Mouse (Mus musculus) large intestine, adult 2 months (tissue): Measurements from ENCODE around the gene Fgfr2. TPM values are rescaled to one million over a fixed set of nuclear protein-coding genes. Genes with fewer than 3 reads are reported as not detected.

ENCODE experiments used
- DNase-seq: peaks from one replicate; pipeline ENCODE4 v3.0.0-alpha.2; 2012; ENCODE audit warnings: low read depth, low spot score
- WGBS: fragments of 180-500 bp; shearing (Covaris S2); methylation state at CpG from one replicate; pipeline ENCODE4 v1.1.7; 2018; 5-methylcytosine and 5-hydroxymethylcytosine counted together
- polyA plus RNA-seq: library from polyadenylated mRNA; depleted of rRNA; stranded (reverse); fragments of >200 nt; gene quantifications from 2 replicates; pipeline ENCODE4 v1.2.3, GENCODE M21; 2012

The Fgfr2 gene
- polyA plus RNA-seq, 1 experiment: 35.0 TPM

DNA sequence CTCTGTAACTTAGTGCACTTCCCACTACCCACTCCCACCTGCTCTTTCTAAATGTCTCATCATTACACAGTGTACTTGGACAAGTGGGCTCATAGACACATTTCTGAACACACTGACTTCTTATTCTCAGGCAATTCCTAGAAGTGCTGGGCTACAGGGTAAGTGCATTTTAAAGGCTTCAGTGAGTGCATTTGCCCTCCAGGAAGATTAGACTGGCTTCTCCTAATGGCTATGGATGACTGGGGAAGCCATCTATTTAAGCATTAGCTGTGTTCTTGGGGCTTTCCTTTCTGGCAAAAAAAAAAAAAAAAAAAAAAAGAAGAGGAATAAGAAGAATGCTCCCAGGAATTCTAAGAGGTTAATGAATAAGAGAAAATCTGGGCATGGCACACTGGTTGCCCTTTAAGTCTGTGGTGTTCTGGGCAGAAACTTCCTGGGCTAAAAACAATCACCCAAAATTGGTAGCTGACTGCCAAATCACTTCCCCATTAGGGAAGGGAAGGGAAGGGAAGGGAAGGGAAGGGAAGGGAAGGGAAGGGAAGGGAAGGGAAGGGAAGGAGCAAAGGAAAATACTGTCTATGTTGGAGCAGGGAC is 729.5 kb downstream of the Fgfr2 start:
- DNase-seq: no peak

DNA sequence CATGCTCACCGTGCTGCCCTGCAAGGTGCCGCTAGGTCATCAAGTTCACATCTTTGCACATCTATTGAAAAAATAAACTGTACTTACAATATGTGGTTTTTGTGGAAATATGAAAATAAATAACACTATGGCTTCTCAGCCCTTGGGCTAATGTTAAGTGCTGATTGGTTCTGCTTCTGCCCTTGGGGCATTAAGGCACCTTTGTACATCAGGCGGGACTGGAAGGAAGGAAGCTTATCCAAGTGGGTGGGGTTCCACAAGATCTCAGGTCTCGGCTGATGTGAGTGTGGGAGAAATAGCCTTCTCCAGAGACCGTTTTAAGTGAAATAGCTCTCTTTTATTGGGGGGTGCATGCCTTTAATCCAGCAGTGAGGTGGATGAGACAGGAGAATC is 730.1 kb downstream of the Fgfr2 start:
- 60% methylated on average over 5 of the region's 5 CpGs for WGBS
- no peak for DNase-seq

- no peak for DNase-seq
- WGBS: 71% methylated on average over 13 of the region's 13 CpGs
These were observed 730.7 kb downstream of the Fgfr2 start for GRCm38 (mm10) chr7:132392233-132393013.

GRCm38 (mm10) chr7:132389473-132389872 is 733.7 kb downstream of the Fgfr2 start:
- no peak for DNase-seq
- 80% methylated on average over 7 of the region's 7 CpGs for WGBS

DNA sequence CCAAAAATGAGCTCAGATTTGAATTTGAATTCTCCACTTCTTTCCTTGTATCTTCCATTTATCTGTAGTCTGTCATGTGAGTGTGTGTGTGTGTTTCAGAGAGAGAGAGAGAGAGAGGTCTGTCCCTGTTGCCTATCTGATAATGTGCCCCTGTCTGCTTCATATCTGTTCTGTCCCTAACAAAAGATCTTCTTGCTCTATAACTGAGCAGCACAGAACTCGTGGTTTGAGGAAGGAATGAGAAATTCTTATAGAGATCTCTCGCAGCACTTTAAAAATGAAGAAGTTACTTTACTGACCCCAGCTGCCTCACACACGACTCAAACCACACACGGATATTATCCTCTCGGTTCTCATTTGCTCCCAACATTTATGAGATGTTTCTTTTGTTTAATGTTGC is 735.6 kb downstream of the Fgfr2 start:
- 63% methylated on average over 5 of the region's 5 CpGs for WGBS
- no peak for DNase-seq

DNA sequence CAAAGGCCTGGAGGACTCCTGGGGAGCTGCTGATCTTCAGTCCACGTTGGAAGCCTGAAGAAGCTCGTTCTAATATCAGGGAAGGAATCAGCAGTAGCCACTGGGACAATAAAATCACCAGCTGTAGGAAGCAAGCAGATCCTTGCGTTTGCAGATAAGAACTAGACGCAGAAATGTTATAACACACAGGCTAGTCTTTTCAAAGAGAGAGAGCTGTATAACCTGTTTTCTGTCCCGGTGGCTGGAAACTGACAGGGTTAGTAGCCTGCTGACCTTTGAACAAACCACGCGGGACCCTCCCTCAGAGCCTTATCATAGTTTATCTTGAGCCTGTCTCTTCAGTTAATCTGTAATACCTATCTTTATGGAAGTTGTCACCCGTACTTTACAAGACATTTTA is 736.8 kb downstream of the Fgfr2 start:
- no peak for DNase-seq
- 22% methylated on average over 8 of the region's 8 CpGs for WGBS

GRCm38 (mm10) chr7:132385456-132386130 is 737.6 kb downstream of the Fgfr2 start:
- WGBS: 61% methylated on average over 7 of the region's 7 CpGs

DNA sequence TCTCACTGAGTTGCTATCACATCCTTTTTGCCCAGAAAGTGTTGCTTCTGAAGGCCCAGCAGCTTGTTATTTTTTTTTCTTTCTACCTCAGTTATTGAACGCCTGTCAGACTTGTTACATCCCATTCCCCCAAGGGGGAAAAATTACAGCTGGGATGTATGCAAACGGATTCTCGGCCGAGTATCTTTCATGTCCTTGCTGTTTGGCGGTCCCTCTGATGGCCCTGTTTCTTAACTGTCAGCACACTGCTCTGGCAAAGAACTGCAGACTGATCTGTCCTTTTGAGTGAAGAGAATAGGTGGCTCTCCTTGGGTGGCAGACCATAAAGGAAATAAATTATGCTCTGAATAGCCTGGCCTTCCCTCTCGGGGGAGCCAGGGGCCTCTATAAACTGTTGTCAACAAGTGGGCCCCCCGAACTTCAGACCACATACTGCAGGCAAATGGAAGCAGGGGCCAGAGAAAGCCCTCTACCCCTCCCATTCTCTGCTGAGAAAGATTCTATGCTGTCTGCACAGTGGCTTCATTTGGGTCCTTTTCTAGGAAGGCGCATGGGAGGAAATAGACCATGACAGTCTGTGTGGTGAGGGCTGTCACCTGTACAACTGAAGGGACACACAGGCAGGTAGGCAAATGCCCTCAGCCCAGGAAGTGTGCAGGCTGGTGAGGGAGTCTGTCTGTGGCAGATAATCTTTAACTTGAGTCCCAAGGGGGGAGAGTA is 738.3 kb downstream of the Fgfr2 start:
- 77% methylated on average over 8 of the region's 8 CpGs for WGBS

More at GRCm38 (mm10) chr7:132385456-132386130, 737.6 kb downstream of the Fgfr2 start:
- DNase-seq: no peak

GRCm38 (mm10) chr7:132380634-132381336 is 742.4 kb downstream of the Fgfr2 start:
- DNase-seq: no peak
- 44% methylated on average over 1 of the region's 1 CpGs for whole genome bisulfite sequencing

More for the DNA sequence above, 738.3 kb downstream of the Fgfr2 start:
- DNase-seq: no peak

GRCm38 (mm10) chr7:132377913-132378312 is 745.2 kb downstream of the Fgfr2 start:
- DNase-seq: no peak
- WGBS: 57% methylated on average over 6 of the region's 6 CpGs

DNA sequence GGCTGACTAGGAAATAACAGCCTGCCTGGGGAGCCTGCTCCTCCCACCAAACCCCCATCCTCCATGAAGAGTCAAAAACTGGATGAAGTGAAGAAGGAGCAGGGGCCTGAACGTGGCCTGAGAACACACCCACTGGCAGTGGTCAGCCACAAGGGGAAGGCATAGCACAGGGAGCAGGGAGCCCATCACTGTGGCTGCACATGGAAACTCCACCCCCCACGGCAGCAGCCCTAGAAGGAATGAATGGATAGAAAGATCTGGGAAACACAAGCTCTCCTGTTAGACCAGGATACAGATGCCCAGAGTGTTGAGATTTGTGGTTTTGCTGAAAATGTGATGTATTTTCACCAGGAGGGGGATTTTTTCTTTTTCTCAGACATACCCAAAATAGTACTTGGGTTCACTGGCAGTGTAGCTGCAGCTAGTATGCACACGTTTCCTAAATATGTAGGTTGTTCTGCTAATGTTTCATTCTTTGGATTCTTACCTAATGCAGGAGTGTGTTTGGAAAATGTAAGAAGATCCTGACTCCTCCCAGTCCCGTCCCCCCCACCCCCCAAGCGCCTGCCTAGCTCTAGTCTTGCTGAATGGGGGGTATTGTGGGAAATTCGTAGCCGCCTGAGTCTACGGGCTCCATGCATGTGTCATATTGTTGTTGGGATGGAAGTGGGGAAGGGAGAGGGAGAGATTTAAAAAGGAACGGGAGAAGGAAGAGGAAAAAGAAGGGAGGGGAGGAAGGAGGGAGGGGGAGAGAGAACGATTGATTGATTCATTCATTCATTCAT is 749.4 kb downstream of the Fgfr2 start:
- no peak for DNase-seq
- WGBS: 73% methylated on average over 10 of the region's 10 CpGs

GRCm38 (mm10) chr7:132372752-132373513 is 750.2 kb downstream of the Fgfr2 start:
- 57% methylated on average over 17 of the region's 17 CpGs for WGBS

GRCm38 (mm10) chr7:132371832-132372231 is 751.3 kb downstream of the Fgfr2 start:
- WGBS: 79% methylated on average over 1 of the region's 1 CpGs
- DNase-seq: no peak

More at GRCm38 (mm10) chr7:132372752-132373513, 750.2 kb downstream of the Fgfr2 start:
- DNase-seq: no peak

GRCm38 (mm10) chr7:132369784-132370183 is 753.4 kb downstream of the Fgfr2 start:
- 68% methylated on average over 2 of the region's 2 CpGs for WGBS
- no peak for DNase-seq

- 69% methylated on average over 6 of the region's 6 CpGs for WGBS
These were observed 754.3 kb downstream of the Fgfr2 start for GRCm38 (mm10) chr7:132368859-132369258.

GRCm38 (mm10) chr7:132367344-132367743 is 755.8 kb downstream of the Fgfr2 start:
- DNase-seq: no peak
- 84% methylated on average over 3 of the region's 3 CpGs for WGBS

More at GRCm38 (mm10) chr7:132368859-132369258, 754.3 kb downstream of the Fgfr2 start:
- DNase-seq: no peak

DNA sequence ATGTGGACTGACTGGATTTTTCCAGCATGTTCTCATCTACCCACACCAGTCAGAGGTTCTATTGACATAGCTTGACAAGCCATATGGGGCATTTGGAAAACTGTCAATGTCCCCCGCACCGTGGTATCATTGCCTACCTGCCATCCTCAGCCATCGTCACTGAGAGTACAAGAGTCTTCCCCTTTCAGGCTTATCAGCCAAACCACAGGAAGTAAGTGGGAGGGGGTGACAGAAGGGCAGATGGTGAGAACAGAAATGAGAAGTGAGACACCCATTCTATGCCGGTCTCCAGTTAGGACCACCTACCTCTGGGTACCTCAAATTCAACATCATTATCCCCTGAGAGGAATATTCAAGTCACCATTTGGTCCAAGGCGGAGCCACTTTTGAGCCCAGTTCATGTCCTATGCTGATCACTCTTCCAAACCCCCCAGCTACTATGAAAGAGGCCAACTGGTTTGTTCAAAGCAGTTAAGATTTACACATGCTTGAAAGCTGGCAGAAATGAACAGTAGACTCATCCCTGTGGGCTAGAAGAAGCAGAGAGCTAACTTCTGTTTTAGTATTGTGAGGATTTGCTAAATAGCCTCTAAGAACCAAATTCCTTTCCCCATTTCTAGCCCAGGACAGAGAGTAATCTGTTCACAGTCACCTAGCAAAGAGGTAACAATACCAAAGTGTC is 757.3 kb downstream of the Fgfr2 start:
- DNase-seq: no peak
- WGBS: 79% methylated on average over 5 of the region's 5 CpGs
